Mouse (Mus musculus): ENCODE results near the gene Olfr56.

GRCm38 (mm10) chr11:49114774-49115173 is 136.1 kb downstream of the Olfr56 start, which contains the start of gene Olfr1396:
- TF ChIP-seq POLR2AphosphoS5 (IDR thresholded peaks at IDR 0.05; ENCODE audit: insufficient replicate concordance, low read depth, low read length) (no peak), CTCF (IDR thresholded peaks at IDR 0.05; ENCODE audit: low read depth, low read length) (no peak), GATA1 (IDR thresholded peaks at IDR 0.05; ENCODE audit: borderline replicate concordance, low read length) (no peak), TAL1 (conservative IDR thresholded peaks at IDR 0.05; ENCODE audit: low read depth, low read length) (no peak)
